Mouse (Mus musculus) ES-Bruce4 (cell line): ENCODE measurements around the gene Scamp3. TPM values are rescaled to one million over a fixed set of nuclear protein-coding genes. Genes with fewer than 3 reads are reported as not detected.

Source experiments
- H3K27ac ChIP-seq: 2 replicates; pipeline ENCODE4 v1.5.1; 2012; ENCODE audit warnings: low read length, inconsistent platforms; ENCODE audit not compliant: insufficient read depth
- H3K27me3 ChIP-seq: 2 replicates; pipeline ENCODE4 v1.6.1; 2012; ENCODE audit warnings: mild to moderate bottlenecking, low read length, inconsistent platforms; ENCODE audit not compliant: control insufficient read depth, poor library complexity, insufficient read depth, severe bottlenecking
- H3K36me3 ChIP-seq: 2 replicates; pipeline ENCODE4 v1.6.1; 2012; ENCODE audit warnings: inconsistent platforms, mild to moderate bottlenecking, low read length, moderate library complexity; ENCODE audit not compliant: control insufficient read depth, poor library complexity, insufficient read depth, severe bottlenecking
- H3K4me1 ChIP-seq: one replicate; pipeline ENCODE4 v1.8.1; 2011; ENCODE audit warnings: low read length; ENCODE audit not compliant: control insufficient read depth, insufficient read depth
- H3K4me3 ChIP-seq: 2 replicates; pipeline ENCODE4 v1.5.1; 2011; ENCODE audit warnings: low read depth, mild to moderate bottlenecking, low read length
- H3K9ac ChIP-seq: 2 replicates; pipeline ENCODE4 v1.6.1; 2012; ENCODE audit warnings: low read depth, mild to moderate bottlenecking, inconsistent platforms; ENCODE audit not compliant: poor library complexity, severe bottlenecking
- H3K9me3 ChIP-seq: replicated peaks from 2 replicates; pipeline ENCODE4 v1.6.1; 2012; ENCODE audit warnings: mild to moderate bottlenecking, low read length, inconsistent platforms; ENCODE audit not compliant: control insufficient read depth, poor library complexity, insufficient read depth, severe bottlenecking
- CTCF ChIP-seq: IDR thresholded peaks from one replicate; pipeline ENCODE4 v1.8.1; 2011; ENCODE audit warnings: low read depth, low read length
- EP300 ChIP-seq: IDR thresholded peaks from 2 replicates; pipeline ENCODE4 v1.6.1; 2011; ENCODE audit warnings: low read depth, low read length; ENCODE audit not compliant: insufficient read depth
- POLR2A ChIP-seq: IDR thresholded peaks from one replicate; pipeline ENCODE4 v1.8.1; 2011; ENCODE audit warnings: low read length; ENCODE audit not compliant: insufficient read depth
- polyA plus RNA-seq: library from polyadenylated mRNA; stranded (reverse); fragments of >200 nt; gene quantifications from 2 replicates; pipeline ENCODE4 v1.2.4, GENCODE M21; 2011; ENCODE audit warnings: low read depth; ENCODE audit not compliant: missing spikeins, insufficient read depth, insufficient read length

Gene Scamp3
- polyA plus RNA-seq, 1 experiment: 74.8 TPM

GRCm38 (mm10) chr3:89206695-89207094, 29.4 kb downstream of the Scamp3 start:
- Histone ChIP-seq H3K9ac (no peak overlapping the region), H3K27ac (no peak overlapping the region), H3K4me1 (no peaks in the 10 kb centered on the region), H3K4me3 (no peak overlapping the region), H3K36me3 (peaks cover 18% of the 10 kb centered on the region), H3K27me3 (no peaks in the 10 kb centered on the region), H3K9me3 (no peaks in the 10 kb centered on the region)
- no peak for TF ChIP-seq POLR2A
- no peak for TF ChIP-seq CTCF
- no peak for TF ChIP-seq EP300

GRCm38 (mm10) chr3:89208075-89208657, 30.9 kb downstream of the Scamp3 start:
- no peak overlapping the region for H3K9ac ChIP-seq
- peaks cover 18% of the 10 kb centered on the region for H3K36me3 ChIP-seq
- no peak overlapping the region for H3K4me3 ChIP-seq
- TF ChIP-seq POLR2A (no peak), EP300 (no peak), CTCF (no peak)
- H3K9me3 ChIP-seq: no peaks in the 10 kb centered on the region
- H3K27ac ChIP-seq: no peak overlapping the region
- no peaks in the 10 kb centered on the region for H3K4me1 ChIP-seq
- no peaks in the 10 kb centered on the region for H3K27me3 ChIP-seq

GRCm38 (mm10) chr3:89208736-89209135, 31.5 kb downstream of the Scamp3 start:
- TF ChIP-seq POLR2A: no peak
- TF ChIP-seq EP300: no peak
- peaks cover 18% of the 10 kb centered on the region for H3K36me3 ChIP-seq
- H3K9ac ChIP-seq: no peak overlapping the region
- H3K4me1 ChIP-seq: no peaks in the 10 kb centered on the region
- no peak overlapping the region for H3K27ac ChIP-seq
- H3K4me3 ChIP-seq: no peak overlapping the region
- H3K9me3 ChIP-seq: no peaks in the 10 kb centered on the region
- H3K27me3 ChIP-seq: no peaks in the 10 kb centered on the region

- H3K4me3 ChIP-seq: no peak overlapping the region
- H3K9ac ChIP-seq: no peak overlapping the region
- H3K27me3 ChIP-seq: no peaks in the 10 kb centered on the region
- H3K9me3 ChIP-seq: no peaks in the 10 kb centered on the region
- TF ChIP-seq POLR2A (no peak), CTCF (no peak), EP300 (no peak)
- H3K4me1 ChIP-seq: no peaks in the 10 kb centered on the region
- H3K36me3 ChIP-seq: peaks cover 15% of the 10 kb centered on the region
- no peak overlapping the region for H3K27ac ChIP-seq
Measured at GRCm38 (mm10) chr3:89209731-89210130, 32.5 kb downstream of the Scamp3 start.

GRCm38 (mm10) chr3:89210162-89210561, 32.9 kb downstream of the Scamp3 start:
- Histone ChIP-seq H3K9me3 (no peaks in the 10 kb centered on the region), H3K36me3 (peaks cover 15% of the 10 kb centered on the region), H3K9ac (no peak overlapping the region), H3K27me3 (no peaks in the 10 kb centered on the region), H3K27ac (no peak overlapping the region), H3K4me1 (no peaks in the 10 kb centered on the region), H3K4me3 (no peak overlapping the region)
- TF ChIP-seq POLR2A (no peak), EP300 (no peak), CTCF (no peak)

GRCm38 (mm10) chr3:89210731-89211130, 33.5 kb downstream of the Scamp3 start:
- no peak for TF ChIP-seq POLR2A
- no peak for TF ChIP-seq CTCF
- TF ChIP-seq EP300: no peak
- no peak overlapping the region for H3K9ac ChIP-seq
- H3K4me3 ChIP-seq: no peak overlapping the region
- H3K9me3 ChIP-seq: no peaks in the 10 kb centered on the region
- no peak overlapping the region for H3K27ac ChIP-seq
- peaks cover 14% of the 10 kb centered on the region for H3K36me3 ChIP-seq
- H3K4me1 ChIP-seq: no peaks in the 10 kb centered on the region
- H3K27me3 ChIP-seq: no peaks in the 10 kb centered on the region
